Mouse (Mus musculus) left cerebral cortex, adult 2 months (tissue): ENCODE measurements around the gene Mutyh. TPM values are rescaled to one million over a fixed set of nuclear protein-coding genes. Genes with fewer than 3 reads are reported as not detected.
"Not testable (repeated sequence)": the region's sequence is repeated elsewhere in the genome, so short reads cannot be mapped to it uniquely, and the experiment has no call there.

Experiments
- DNase-seq, 2 experiments: peaks; one replicate each; pipeline ENCODE4 v3.0.0; 2021 to 2022; ENCODE audit warnings: low spot score in 2 of 2, mixed read lengths in 1 of 2; ENCODE audit errors: extremely low spot score in 1 of 2
- H3K27ac ChIP-seq: fragments of 200-600 bp; 2 replicates; pipeline ENCODE4 v1.8.1; 2022
- H3K4me3 ChIP-seq: fragments of 200-600 bp; 2 replicates; pipeline ENCODE4 v1.8.1; 2022
- CTCF ChIP-seq: fragments of 200-600 bp; IDR thresholded peaks from 2 replicates; pipeline ENCODE4 v1.8.1; 2022; ENCODE audit warnings: antibody characterized with exemption, mild to moderate bottlenecking, moderate library complexity
- intact Hi-C: fragments of 180-260 bp; cut with DNase I; formaldehyde crosslinking; loops from one replicate; pipeline ENCODE4 v1.15.1; 2025
- total RNA-seq, 2 experiments: library from RNA; stranded (reverse); gene quantifications; 2 replicates each; pipeline ENCODE4 v1.2.3; 2021

Gene Mutyh
- total RNA-seq, 2 experiments from 2014 or later = 2.5 to 3.8 TPM

GRCm38 (mm10) chr4:116824541-116825004 is 17.1 kb downstream of the Mutyh start:
- peak; percentile 65 to 69 for DNase-seq
- Histone ChIP-seq H3K27ac (peak overlapping the region; percentile 91), H3K4me3 (peak overlapping the region; percentile 78)
- TF ChIP-seq CTCF = no peak
- intact Hi-C loops = loop anchor here (1.0 to 5.0 kb wide), 3 partner anchors 53 to 308 kb away; partner anchors contain the start of genes Plk3 and Zswim5

GRCm38 (mm10) chr4:116827819-116828218 is 20.3 kb downstream of the Mutyh start:
- no peak for DNase-seq
- Histone ChIP-seq H3K27ac (no peak overlapping the region), H3K4me3 (no peak overlapping the region)
- peak; percentile 84 for TF ChIP-seq CTCF
- intact Hi-C loops = loop anchor here (5.0 kb wide), 1 partner anchor 49 kb away; the partner anchor contains the start of gene Zswim5

GRCm38 (mm10) chr4:116829364-116830069 is 22.0 kb downstream of the Mutyh start:
- no peak overlapping the region for H3K27ac ChIP-seq
- TF ChIP-seq CTCF = no peak
- intact Hi-C loops = loop anchor here (5.0 kb wide), 1 partner anchor 48 kb away; the partner anchor contains the start of gene Zswim5

GRCm38 (mm10) chr4:116830070-116830368 is 22.5 kb downstream of the Mutyh start:
- no peak overlapping the region for H3K27ac ChIP-seq
- no peak for DNase-seq
- no peak for TF ChIP-seq CTCF
- H3K4me3 ChIP-seq = no peak overlapping the region
- intact Hi-C loops = no loop called here

More at GRCm38 (mm10) chr4:116829364-116830069, 22.0 kb downstream of the Mutyh start:
- H3K4me3 ChIP-seq = no peak overlapping the region
- DNase-seq = no peak

GRCm38 (mm10) chr4:116838999-116839398 is 31.5 kb downstream of the Mutyh start:
- TF ChIP-seq CTCF = no peak
- Histone ChIP-seq H3K27ac (no peak overlapping the region), H3K4me3 (no peak overlapping the region)
- intact Hi-C loops = no loop called here
- no peak for DNase-seq

- intact Hi-C loops, H3K4me3 ChIP-seq, DNase-seq, H3K27ac ChIP-seq: not testable (repeated sequence)
Measured at GRCm38 (mm10) chr4:116840096-116840495, 32.6 kb downstream of the Mutyh start.

GRCm38 (mm10) chr4:116840841-116841240 is 33.3 kb downstream of the Mutyh start:
- DNase-seq = no peak
- TF ChIP-seq CTCF = no peak
- intact Hi-C loops = no loop called here
- H3K27ac ChIP-seq = no peak overlapping the region
- H3K4me3 ChIP-seq = no peak overlapping the region

- no peak for DNase-seq
- Histone ChIP-seq H3K27ac (no peak overlapping the region), H3K4me3 (no peak overlapping the region)
- intact Hi-C loops = no loop called here
- no peak for TF ChIP-seq CTCF
Measured at GRCm38 (mm10) chr4:116844324-116844723, 36.8 kb downstream of the Mutyh start.

- intact Hi-C loops = no loop called here
- H3K27ac ChIP-seq = no peak overlapping the region
- H3K4me3 ChIP-seq = no peak overlapping the region
- TF ChIP-seq CTCF = no peak
- DNase-seq = no peak
Measured at GRCm38 (mm10) chr4:116849901-116850300, 42.4 kb downstream of the Mutyh start.

GRCm38 (mm10) chr4:116854286-116854685 is 46.8 kb downstream of the Mutyh start:
- Histone ChIP-seq H3K27ac (no peak overlapping the region), H3K4me3 (no peak overlapping the region)
- no peak for DNase-seq
- intact Hi-C loops = no loop called here
- TF ChIP-seq CTCF = no peak

- H3K4me3 ChIP-seq = no peak overlapping the region
- TF ChIP-seq CTCF = no peak
- no peak overlapping the region for H3K27ac ChIP-seq
- no peak for DNase-seq
- intact Hi-C loops = no loop called here
Measured at GRCm38 (mm10) chr4:116857203-116857602, 49.7 kb downstream of the Mutyh start.

- TF ChIP-seq CTCF = no peak
- no peak overlapping the region for H3K27ac ChIP-seq
- intact Hi-C loops = no loop called here
- DNase-seq = no peak
- no peak overlapping the region for H3K4me3 ChIP-seq
Measured at GRCm38 (mm10) chr4:116859711-116860110, 52.2 kb downstream of the Mutyh start.

- no peak overlapping the region for H3K27ac ChIP-seq
- no peak for TF ChIP-seq CTCF
- DNase-seq = no peak
- H3K4me3 ChIP-seq = no peak overlapping the region
- intact Hi-C loops = no loop called here
Measured at GRCm38 (mm10) chr4:116862023-116862422, 54.5 kb downstream of the Mutyh start.

Other genes with a start within 250 kb of the Mutyh start
- 1 to 10 TPM; 5.7 to 6.0 TPM for gene Ccdc17, start 211.1 kb upstream of the Mutyh start, total RNA-seq
- 10 to 100 TPM; 32.6 to 34.9 TPM for gene Nasp, start 179.8 kb upstream of the Mutyh start, total RNA-seq
- gene Akr1a1, start 156.0 kb upstream of the Mutyh start, total RNA-seq = 100 to 1,000 TPM; 376 to 408 TPM
- 100 to 1,000 TPM; 136 to 139 TPM for gene Prdx1, start 122.2 kb upstream of the Mutyh start, total RNA-seq
- 10 to 100 TPM; 15.2 to 15.4 TPM for gene Mmachc, start 99.3 kb upstream of the Mutyh start, total RNA-seq
- gene Ccdc163, start 99.2 kb upstream of the Mutyh start, total RNA-seq = 1 to 10 TPM; 4.2 to 7.6 TPM
- 1 to 10 TPM; 3.8 to 4.6 TPM for gene Tesk2, start 86.8 kb upstream of the Mutyh start, total RNA-seq
- gene Toe1, start 83 bp upstream of the Mutyh start, total RNA-seq = 10 to 100 TPM; 13.0 to 13.4 TPM
- gene Hpdl, start 14.0 kb downstream of the Mutyh start, total RNA-seq = 1 to 10 TPM; 1.4 to 1.6 TPM
- gene Zswim5, start 69.7 kb downstream of the Mutyh start, total RNA-seq = 10 to 100 TPM in 1 of 2 experiments, 1 to 10 TPM in 1; 9.3 to 11.0 TPM
- 10 to 100 TPM; 62.2 to 65.5 TPM for gene Urod, start 186.7 kb downstream of the Mutyh start, total RNA-seq
- gene Hectd3, start 187.6 kb downstream of the Mutyh start, total RNA-seq = 10 to 100 TPM; 41.9 to 43.6 TPM
- 10 to 100 TPM; 14.8 to 21.3 TPM for gene Eif2b3, start 211.7 kb downstream of the Mutyh start, total RNA-seq